Mouse (Mus musculus): ENCODE results near the gene Xbp1.

DNA sequence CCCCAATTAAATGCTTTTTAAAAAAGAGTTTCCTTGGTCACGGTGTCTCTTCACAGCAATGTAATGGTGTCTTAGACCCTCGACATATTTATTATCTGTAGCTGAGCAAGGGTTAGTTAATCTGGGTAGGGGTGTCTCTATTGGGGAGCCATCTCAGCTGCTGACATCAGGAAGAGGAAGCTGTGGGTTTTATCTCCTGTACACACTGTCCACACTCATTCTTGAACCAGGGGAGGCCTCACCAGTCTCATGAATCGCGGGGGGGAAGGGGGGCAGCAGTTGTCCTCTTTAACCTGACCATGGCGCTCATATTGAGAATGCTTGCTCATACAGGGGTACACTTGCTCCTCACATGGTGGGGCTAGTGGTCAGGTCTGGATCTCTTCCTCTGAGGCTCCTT lies 47.6 kb downstream of the Xbp1 start:
- TF ChIP-seq MAFK (IDR thresholded peaks at IDR 0.05; ENCODE audit: insufficient replicate concordance, low read length) (no peak), MAX (IDR thresholded peaks at IDR 0.05; ENCODE audit: low read length) (no peak), POLR2A (IDR thresholded peaks at IDR 0.05; ENCODE audit: low read depth, low read length) (no peak), CTCF (conservative IDR thresholded peaks at IDR 0.05 in 1 of 2, IDR thresholded peaks at IDR 0.05 in 1 of 2; ENCODE audit: low read depth in 2 of 2, low read length in 2 of 2) (no peak), MAZ (IDR thresholded peaks at IDR 0.05; ENCODE audit: low read depth, low read length) (no peak), UBTF (IDR thresholded peaks at IDR 0.05; ENCODE audit: low read depth, low read length) (no peak), MXI1 (IDR thresholded peaks at IDR 0.05; ENCODE audit: low read depth, low read length) (no peak), JUND (conservative IDR thresholded peaks at IDR 0.05; ENCODE audit: low read depth, low read length) (no peak), EP300 (IDR thresholded peaks at IDR 0.05; ENCODE audit: low read length) (no peak)
